Mouse (Mus musculus): ENCODE data around the gene Snapc4.
A peak's percentile ranks its signal among the peaks of the same experiment; 100 is the strongest.

DNA sequence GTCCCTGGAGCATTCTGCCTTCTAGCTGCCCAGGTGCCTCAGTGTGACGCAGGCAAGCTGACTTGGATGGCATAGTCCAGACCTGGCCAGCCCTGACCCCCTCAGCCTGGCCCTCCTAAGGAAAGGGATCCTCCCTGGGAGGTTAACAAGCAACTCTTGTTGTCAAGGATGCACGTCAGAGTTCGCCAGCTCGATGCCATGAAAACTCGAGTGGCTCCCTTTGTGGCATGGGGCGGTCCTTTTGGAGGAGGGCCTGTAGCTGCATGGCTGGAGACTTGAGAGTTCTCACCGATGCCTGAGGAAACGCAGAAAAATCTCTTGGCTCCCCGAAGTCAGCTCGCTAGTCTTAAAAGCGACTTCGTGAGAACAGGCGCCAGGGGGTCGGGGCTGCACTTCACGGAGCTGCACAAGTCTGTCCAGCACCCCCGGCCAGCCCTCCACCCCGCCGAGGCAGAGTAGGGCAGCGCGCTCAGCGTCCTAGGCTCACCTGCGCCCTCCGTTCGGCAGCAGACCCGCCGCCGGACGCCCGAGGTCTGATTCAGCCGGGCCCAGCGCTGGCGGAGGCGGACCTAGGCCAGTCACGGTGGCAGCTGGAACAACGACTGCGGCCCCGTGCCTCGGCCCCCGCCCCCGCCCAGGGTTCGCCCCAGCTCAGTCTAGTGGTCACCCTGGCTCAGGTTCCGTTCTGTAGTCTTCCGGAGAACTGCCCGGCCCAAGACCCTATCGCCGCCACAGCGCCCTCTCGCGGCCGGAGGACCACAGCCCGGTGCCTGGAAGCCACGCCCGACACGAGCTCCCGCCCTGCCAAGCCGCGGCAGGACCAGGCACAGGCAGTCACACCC, 28.3 kb upstream of the Snapc4 start, which contains the start of gene Inpp5e:
- TF ChIP-seq CTCF (IDR thresholded peaks at IDR 0.05; ENCODE audit: control insufficient read depth, insufficient read depth, insufficient read length) = peak; percentile 99
- no peak for TF ChIP-seq MAX (IDR thresholded peaks at IDR 0.05)
- no peak for TF ChIP-seq MYOD1 (IDR thresholded peaks at IDR 0.05; ENCODE audit: control insufficient read depth, insufficient read length, low read depth)
- no peak for TF ChIP-seq MYOG (IDR thresholded peaks at IDR 0.05; ENCODE audit: control insufficient read depth, extremely low read depth, insufficient read length)
- no peak for TF ChIP-seq CEBPB (IDR thresholded peaks at IDR 0.05; ENCODE audit: low read depth)
- TF ChIP-seq USF1 (IDR thresholded peaks at IDR 0.05; ENCODE audit: low read depth) = no peak
- no peak for TF ChIP-seq FOSL1 (IDR thresholded peaks at IDR 0.05; ENCODE audit: insufficient read depth, low read length, poor library complexity, severe bottlenecking)

Measured in C2C12 (cell line).